Mouse (Mus musculus) forebrain, embryonic 10.5 days (tissue): ENCODE data around the gene Azin2. TPM values are rescaled to one million over a fixed set of nuclear protein-coding genes. Genes with fewer than 3 reads are reported as not detected.

ENCODE experiments used
- DNase-seq: peaks from one replicate; pipeline ENCODE4 v3.0.0-alpha.2; 2017; ENCODE audit warnings: low spot score; ENCODE audit errors: extremely low spot score
- H3K27ac ChIP-seq: fragments of 300-500 bp; sonication (generic); 2 replicates; pipeline ENCODE4 v1.5.1; 2016; ENCODE audit warnings: mild to moderate bottlenecking
- H3K27me3 ChIP-seq: fragments of 300-500 bp; sonication (generic); 2 replicates; pipeline ENCODE4 v1.6.1; 2016; ENCODE audit warnings: mild to moderate bottlenecking; ENCODE audit not compliant: poor library complexity, severe bottlenecking
- H3K36me3 ChIP-seq: fragments of 300-500 bp; sonication (generic); replicated peaks from 2 replicates; pipeline ENCODE4 v1.6.1; 2016; ENCODE audit warnings: mild to moderate bottlenecking, moderate library complexity
- H3K4me1 ChIP-seq: fragments of 300-500 bp; sonication (generic); 2 replicates; pipeline ENCODE4 v1.6.1; 2016
- H3K4me3 ChIP-seq: fragments of 300-500 bp; sonication (generic); 2 replicates; pipeline ENCODE4 v1.5.1; 2016; ENCODE audit warnings: mild to moderate bottlenecking, moderate library complexity
- H3K9me3 ChIP-seq: fragments of 300-500 bp; sonication (generic); 2 replicates; pipeline ENCODE4 v1.6.1; 2016; ENCODE audit warnings: mild to moderate bottlenecking, moderate library complexity
- WGBS: fragments of 180-500 bp; shearing (Covaris S2); methylation state at CpG from one replicate; pipeline ENCODE4 v1.1.7; 2016; 5-methylcytosine and 5-hydroxymethylcytosine counted together
- polyA plus RNA-seq: library from polyadenylated mRNA; unstranded; fragments of >200 nt; fragmentation: Nextera tagmentation; extraction: Ambion mirVana; gene quantifications from 2 replicates; pipeline ENCODE4 v1.2.1, GENCODE M21; 2016

The Azin2 gene
- polyA plus RNA-seq, 1 experiment from 2014 or later = 10.5 TPM

DNA sequence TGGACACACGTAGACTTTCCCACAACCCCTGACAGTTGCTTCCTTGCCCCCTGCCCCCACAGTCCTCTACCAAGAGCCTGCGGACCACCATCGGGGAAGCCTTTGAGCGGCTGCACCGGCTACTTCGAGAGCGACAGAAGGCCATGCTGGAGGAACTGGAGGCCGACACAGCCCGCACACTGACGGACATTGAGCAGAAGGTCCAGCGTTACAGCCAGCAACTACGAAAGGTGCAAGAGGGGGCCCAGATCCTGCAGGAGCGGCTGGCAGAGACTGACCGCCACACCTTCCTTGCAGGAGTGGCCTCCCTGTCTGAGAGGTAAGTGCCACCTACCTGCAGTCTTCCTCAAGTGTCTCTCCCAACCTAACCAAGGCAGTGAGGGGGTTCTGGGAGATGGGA, 61.8 kb downstream of the Azin2 start:
- no peak for DNase-seq
- no peak overlapping the region for H3K4me3 ChIP-seq
- peak overlapping the region; percentile 87; the same call in 1 of the 2 replicates for H3K27ac ChIP-seq
- WGBS = 82% methylated on average over 14 of the region's 14 CpGs
- peaks cover 13% of the 10 kb centered on the region for H3K36me3 ChIP-seq
- peaks cover 61% of the 10 kb centered on the region for H3K4me1 ChIP-seq
- H3K27me3 ChIP-seq = peaks cover 44% of the 10 kb centered on the region
- H3K9me3 ChIP-seq = no peaks in the 10 kb centered on the region

DNA sequence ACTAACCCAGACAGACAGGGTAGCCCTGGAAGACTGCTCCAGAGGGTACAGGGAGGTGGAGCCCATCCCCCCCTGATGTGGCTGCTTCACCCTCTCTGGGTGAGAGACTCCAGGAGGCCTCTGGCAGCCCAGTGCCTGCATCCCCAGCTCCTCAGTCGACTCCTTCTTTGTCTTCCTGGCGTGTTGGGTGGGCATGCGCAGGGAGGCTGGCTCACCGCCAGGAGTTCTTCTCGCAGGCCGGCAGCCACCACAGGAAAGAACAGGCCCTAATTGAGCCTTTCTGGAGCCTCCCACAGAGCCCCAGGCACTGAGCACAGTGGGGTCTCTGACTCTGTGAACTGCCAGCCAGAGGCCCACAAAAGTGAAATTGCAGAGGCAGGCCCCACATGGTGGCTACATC, 62.9 kb downstream of the Azin2 start:
- WGBS = 3% methylated on average over 6 of the region's 6 CpGs
- peaks cover 13% of the 10 kb centered on the region for H3K36me3 ChIP-seq
- H3K27me3 ChIP-seq = peaks cover 38% of the 10 kb centered on the region
- peaks cover 49% of the 10 kb centered on the region for H3K4me1 ChIP-seq
- H3K27ac ChIP-seq = peak overlapping the region; percentile 87
- peak overlapping the region; percentile 9; the same call in 1 of the 2 replicates for H3K4me3 ChIP-seq
- DNase-seq = peak; percentile 77
- H3K9me3 ChIP-seq = no peaks in the 10 kb centered on the region

DNA sequence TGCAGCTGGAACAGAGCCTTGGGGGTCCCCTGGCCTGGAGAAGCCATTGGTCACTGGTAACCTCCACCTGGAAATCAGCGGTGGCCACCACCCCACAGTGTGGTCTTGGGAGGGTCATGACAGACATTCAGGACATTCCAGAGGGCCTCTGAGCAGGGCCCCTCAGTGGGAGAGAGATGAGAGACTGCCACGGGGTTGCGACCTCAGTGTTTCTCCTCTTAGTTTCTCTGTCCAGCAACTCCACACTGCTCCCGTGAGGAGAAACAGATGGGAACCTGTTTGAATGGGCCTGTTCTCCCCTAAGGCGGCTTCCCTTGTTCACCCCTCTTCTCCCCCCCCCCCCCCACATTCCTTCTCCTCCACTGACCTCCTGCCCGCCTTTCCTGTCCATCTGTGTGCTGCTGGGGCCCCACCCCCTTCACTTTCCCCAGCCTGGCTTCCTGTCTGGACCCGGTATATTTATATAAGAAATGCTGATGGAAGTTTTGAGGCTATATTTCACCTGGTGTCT, 64.3 kb downstream of the Azin2 start:
- peaks cover 39% of the 10 kb centered on the region for H3K4me1 ChIP-seq
- H3K36me3 ChIP-seq = peaks cover 8% of the 10 kb centered on the region
- no peak overlapping the region; the same call in 1 of the 2 replicates for H3K4me3 ChIP-seq
- H3K27ac ChIP-seq = peak overlapping the region; percentile 87
- H3K9me3 ChIP-seq = no peaks in the 10 kb centered on the region
- DNase-seq = peak; percentile 46
- H3K27me3 ChIP-seq = peaks cover 33% of the 10 kb centered on the region
- WGBS = 42% methylated on average over 6 of the region's 7 CpGs

DNA sequence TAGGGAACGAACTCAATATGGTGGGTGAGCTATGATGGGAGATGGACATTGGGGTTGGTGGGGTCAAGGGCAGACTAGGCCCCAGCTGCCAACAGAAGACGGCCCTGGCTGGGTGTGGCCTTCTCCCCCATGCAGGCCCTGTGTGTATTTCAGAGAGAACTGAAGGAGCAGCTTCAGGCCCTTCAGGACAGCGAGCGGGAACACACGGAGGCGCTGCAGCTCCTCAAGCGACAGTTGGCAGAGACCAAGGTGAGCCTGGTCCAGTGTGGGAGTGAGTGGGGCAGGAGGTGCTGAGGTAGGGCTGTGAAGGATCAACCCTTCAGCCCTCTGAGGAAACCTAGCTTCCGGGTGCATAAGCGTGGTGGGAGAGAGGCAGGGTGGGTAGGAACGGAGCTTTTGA, 65.6 kb downstream of the Azin2 start:
- peaks cover 51% of the 10 kb centered on the region for H3K4me1 ChIP-seq
- H3K9me3 ChIP-seq = no peaks in the 10 kb centered on the region
- H3K27me3 ChIP-seq = peaks cover 33% of the 10 kb centered on the region
- 93% methylated on average over 10 of the region's 10 CpGs for WGBS
- no peak overlapping the region; the same call in 1 of the 2 replicates for H3K27ac ChIP-seq
- no peaks in the 10 kb centered on the region; the same call in 1 of the 2 replicates for H3K36me3 ChIP-seq
- no peak overlapping the region for H3K4me3 ChIP-seq
- DNase-seq = no peak

DNA sequence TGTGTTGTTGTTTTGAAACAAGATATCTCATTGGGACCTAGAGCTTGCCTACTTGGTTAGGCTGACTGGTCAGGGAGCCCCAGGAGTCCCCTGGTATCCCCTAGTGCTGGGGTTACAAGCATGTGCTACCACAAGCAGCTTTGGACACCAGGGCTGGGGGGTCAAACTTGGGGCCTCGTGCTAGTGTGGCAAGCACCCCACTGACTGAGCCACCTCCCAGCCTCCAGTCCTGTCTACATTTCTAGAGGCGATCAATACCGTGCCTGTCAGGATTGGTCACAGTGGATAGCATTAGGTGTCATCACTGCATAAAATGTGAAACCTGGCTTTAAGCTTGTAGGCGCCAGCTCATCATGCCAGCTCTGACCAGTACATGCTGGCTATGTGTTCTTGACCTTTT, 66.4 kb downstream of the Azin2 start:
- Histone ChIP-seq H3K4me1 (peaks cover 55% of the 10 kb centered on the region), H3K4me3 (no peak overlapping the region), H3K27ac (no peak overlapping the region), H3K9me3 (no peaks in the 10 kb centered on the region), H3K27me3 (peaks cover 25% of the 10 kb centered on the region), H3K36me3 (no peaks in the 10 kb centered on the region; the same call in 1 of the 2 replicates)
- no peak for DNase-seq
- 91% methylated on average over 4 of the region's 4 CpGs for WGBS

DNA sequence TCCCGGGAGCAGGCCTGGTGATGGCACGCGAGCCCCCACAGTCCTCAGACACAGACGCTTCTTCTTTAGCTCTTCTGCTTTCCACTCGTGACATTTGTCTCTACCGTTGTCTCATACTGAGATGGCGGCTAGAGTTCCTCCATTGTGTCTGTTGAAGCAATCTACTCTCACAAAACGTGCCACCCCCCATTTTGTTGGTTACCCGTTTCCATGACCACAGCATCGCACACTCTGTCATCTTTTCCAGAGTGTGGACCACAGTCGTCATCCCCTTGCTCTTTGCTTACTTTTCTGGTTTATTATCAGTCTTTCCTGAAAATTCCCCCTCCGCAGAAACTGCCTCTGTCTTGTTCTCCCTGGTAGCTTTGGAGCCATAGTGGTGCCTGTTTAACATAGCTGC, 68.1 kb downstream of the Azin2 start:
- WGBS = 85% methylated on average over 12 of the region's 12 CpGs
- no peak overlapping the region for H3K27ac ChIP-seq
- no peak overlapping the region for H3K4me3 ChIP-seq
- H3K36me3 ChIP-seq = no peaks in the 10 kb centered on the region; the same call in 1 of the 2 replicates
- peaks cover 39% of the 10 kb centered on the region for H3K4me1 ChIP-seq
- H3K27me3 ChIP-seq = peaks cover 16% of the 10 kb centered on the region; the same call in 1 of the 2 replicates
- H3K9me3 ChIP-seq = no peaks in the 10 kb centered on the region
- DNase-seq = no peak

DNA sequence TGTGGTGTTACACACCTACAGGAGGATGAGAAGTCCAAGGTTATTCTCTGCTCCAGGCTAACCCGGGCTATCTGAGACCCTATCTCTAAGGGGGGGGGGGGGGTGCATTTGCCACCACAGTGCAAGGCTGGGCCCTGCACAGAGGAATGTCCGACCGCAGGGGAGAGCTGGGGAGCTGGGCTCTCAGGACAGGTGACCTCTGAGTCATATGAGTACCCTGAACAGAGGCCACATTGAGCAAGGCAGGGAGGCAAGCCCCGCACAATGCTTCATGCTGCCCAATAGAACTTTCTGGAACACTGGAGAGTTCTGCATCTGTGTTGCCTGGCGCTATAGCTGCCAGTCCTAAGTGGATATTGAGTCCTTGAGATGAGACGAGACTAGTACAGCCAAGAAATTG, 70.1 kb downstream of the Azin2 start:
- Histone ChIP-seq H3K27ac (no peak overlapping the region), H3K9me3 (no peaks in the 10 kb centered on the region), H3K4me3 (no peak overlapping the region), H3K4me1 (peaks cover 32% of the 10 kb centered on the region), H3K36me3 (no peaks in the 10 kb centered on the region; the same call in 1 of the 2 replicates), H3K27me3 (peaks cover 15% of the 10 kb centered on the region; the same call in 1 of the 2 replicates)
- DNase-seq = no peak
- 84% methylated on average over 6 of the region's 6 CpGs for WGBS

DNA sequence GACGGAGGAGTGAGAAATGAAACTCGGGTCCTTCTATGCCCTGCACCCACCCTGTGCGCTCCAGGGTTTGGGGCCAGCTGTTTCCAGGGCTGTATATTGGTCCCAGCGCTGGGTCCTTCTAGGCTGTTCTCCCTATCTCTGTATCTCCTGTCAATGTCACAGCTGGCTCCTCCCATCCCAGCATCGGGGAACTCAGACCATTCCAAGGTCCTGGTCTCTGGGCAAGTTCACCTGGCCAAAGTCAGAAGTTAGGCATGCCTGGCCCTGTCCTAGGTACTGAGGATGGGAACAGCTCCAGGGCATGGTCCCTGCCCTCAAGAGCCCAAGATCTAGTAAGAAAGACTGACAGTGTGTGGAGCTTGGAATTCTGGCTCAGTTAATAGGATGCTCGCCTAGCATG, 70.5 kb downstream of the Azin2 start:
- no peak for DNase-seq
- H3K4me3 ChIP-seq = no peak overlapping the region
- no peak overlapping the region for H3K27ac ChIP-seq
- peaks cover 30% of the 10 kb centered on the region for H3K4me1 ChIP-seq
- H3K36me3 ChIP-seq = no peaks in the 10 kb centered on the region; the same call in 1 of the 2 replicates
- no peaks in the 10 kb centered on the region for H3K9me3 ChIP-seq
- 90% methylated on average over 6 of the region's 6 CpGs for WGBS
- peaks cover 14% of the 10 kb centered on the region for H3K27me3 ChIP-seq

DNA sequence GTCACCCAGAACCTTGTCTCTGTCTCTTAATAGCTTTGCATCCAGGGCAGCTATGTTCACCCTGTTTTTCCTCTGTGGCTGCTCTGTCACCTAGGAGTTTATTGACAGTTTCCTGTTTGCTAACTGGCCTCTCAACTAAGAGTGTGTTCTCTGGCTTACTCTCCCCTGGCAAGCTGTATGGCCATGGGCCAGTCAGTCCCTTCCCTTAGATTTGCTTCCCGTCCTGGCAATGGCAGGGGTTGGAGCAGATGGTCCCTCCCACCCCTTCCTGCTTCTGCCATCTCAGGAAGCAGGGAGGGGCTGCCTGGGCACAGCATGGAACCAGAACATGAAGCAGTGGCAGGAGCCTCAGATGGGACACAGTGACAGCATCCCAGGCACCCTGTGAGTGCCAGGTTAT, 71.1 kb downstream of the Azin2 start:
- WGBS = 41% methylated on average over 1 of the region's 1 CpGs
- no peaks in the 10 kb centered on the region for H3K9me3 ChIP-seq
- no peak overlapping the region for H3K4me3 ChIP-seq
- DNase-seq = no peak
- H3K27ac ChIP-seq = no peak overlapping the region
- no peaks in the 10 kb centered on the region; the same call in 1 of the 2 replicates for H3K36me3 ChIP-seq
- peaks cover 34% of the 10 kb centered on the region for H3K4me1 ChIP-seq
- H3K27me3 ChIP-seq = peaks cover 14% of the 10 kb centered on the region

DNA sequence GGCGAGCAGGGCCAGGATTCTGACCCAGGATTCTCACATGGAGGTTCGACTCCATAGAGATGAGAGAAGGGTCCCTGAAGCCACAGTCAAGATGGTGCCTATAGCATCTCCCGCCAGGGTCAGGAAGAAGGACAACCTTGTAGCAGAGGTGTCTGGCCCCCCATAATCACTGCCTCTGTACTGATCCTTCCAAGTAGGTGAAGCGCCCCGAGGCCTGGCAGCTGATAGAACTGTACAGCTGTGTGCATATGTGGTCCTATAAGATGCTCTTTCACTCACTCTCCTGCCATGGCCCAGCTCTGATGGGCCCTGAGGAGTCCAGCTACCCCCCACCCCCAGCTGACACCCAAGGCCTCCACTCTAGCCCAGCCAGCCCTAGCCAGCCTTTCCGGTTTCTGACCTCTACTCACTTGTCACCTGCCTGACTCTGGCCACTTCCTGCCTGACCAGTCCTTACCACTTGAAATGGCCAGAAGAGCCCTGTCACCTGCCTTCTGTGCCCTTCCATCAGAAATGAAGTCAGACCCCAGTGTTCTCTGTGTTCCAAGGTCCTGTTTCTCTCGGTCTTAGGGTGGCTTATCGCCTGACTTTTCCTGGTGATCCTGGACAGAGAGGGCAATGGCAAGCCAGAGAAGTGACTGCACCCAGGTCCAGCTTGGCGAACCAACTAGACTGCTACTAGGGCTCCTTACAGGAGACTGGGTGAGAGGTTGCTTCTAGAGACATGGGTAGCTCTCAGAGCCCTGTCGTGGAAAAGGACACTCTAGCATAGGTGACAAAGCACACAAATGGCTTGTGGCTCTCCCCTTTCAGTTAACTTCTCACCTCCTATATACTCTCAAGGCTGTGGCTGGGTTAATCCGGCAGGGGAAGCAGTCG, 72.3 kb downstream of the Azin2 start:
- H3K27ac ChIP-seq = 0 out of 2 replicates have a peak overlapping the region, but pooled peaks have one; percentile 20
- DNase-seq = no peak

DNA sequence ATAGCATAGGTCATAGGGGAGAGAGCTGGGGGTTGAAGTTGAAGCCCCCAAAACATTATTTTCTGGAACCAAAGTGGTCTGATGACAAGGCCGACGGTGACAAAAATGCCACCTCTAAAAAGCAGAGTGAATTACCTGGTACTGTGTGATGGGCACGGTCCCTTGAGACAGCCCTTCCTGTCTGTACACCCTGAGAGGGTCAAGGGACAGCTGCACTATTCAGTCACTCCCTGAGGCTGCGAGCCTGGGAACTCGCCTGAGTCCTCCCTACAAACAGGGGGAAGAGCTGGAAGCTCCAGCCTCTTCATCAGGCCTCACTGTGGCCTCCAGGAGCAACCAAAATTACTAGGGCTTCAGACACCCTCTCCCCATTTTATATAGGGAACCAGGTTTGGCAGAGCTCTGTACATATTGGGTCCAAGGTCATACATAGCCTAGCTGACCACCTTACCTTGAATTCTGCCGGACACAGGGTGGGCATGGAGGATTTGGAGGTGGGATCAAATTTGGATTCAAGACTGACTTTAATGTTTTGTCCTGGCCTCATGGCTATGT, 73.7 kb downstream of the Azin2 start:
- WGBS = 93% methylated on average over 6 of the region's 6 CpGs
- peaks cover 6% of the 10 kb centered on the region for H3K36me3 ChIP-seq
- peaks cover 3% of the 10 kb centered on the region; the same call in 1 of the 2 replicates for H3K9me3 ChIP-seq
- DNase-seq = no peak
- H3K4me1 ChIP-seq = peaks cover 51% of the 10 kb centered on the region
- H3K4me3 ChIP-seq = no peak overlapping the region
- H3K27ac ChIP-seq = no peak overlapping the region
- peaks cover 34% of the 10 kb centered on the region for H3K27me3 ChIP-seq

More for the DNA sequence above, 72.3 kb downstream of the Azin2 start:
- Histone ChIP-seq H3K4me1 (peaks cover 36% of the 10 kb centered on the region), H3K9me3 (peaks cover 3% of the 10 kb centered on the region; the same call in 1 of the 2 replicates), H3K36me3 (peaks cover 6% of the 10 kb centered on the region), H3K27me3 (peaks cover 21% of the 10 kb centered on the region), H3K4me3 (no peak overlapping the region)
- 87% methylated on average over 12 of the region's 12 CpGs for WGBS

DNA sequence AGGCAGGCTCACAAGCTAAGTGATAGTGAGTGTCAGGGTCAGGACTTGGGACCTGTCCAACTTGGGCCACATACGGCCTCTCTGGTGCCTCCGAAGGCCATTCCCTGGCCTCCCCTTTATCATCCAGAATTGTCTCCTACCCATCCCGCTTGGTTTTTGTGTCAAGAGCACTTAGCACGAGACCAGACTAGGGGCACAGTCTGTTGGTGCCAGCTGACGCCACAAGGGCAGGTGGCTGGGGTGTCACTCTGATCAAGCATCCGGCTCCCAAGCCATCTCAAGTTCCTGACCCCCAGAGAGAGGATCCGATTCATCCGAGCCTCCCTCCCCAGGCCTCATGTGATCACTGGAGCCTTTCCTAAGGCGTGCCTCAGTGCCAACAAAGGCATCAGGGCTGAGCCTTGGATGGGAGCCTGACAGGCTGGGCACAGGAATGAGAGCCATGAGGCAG, 74.6 kb downstream of the Azin2 start:
- H3K36me3 ChIP-seq = peaks cover 6% of the 10 kb centered on the region
- peaks cover 37% of the 10 kb centered on the region for H3K27me3 ChIP-seq
- H3K4me3 ChIP-seq = no peak overlapping the region
- DNase-seq = no peak
- H3K27ac ChIP-seq = no peak overlapping the region; the same call in 1 of the 2 replicates
- H3K4me1 ChIP-seq = peaks cover 56% of the 10 kb centered on the region
- H3K9me3 ChIP-seq = peaks cover 3% of the 10 kb centered on the region; the same call in 1 of the 2 replicates
- WGBS = 66% methylated on average over 9 of the region's 9 CpGs
